ENCODE assay signal across 9 mouse cellular contexts in the genomic region with DNA sequence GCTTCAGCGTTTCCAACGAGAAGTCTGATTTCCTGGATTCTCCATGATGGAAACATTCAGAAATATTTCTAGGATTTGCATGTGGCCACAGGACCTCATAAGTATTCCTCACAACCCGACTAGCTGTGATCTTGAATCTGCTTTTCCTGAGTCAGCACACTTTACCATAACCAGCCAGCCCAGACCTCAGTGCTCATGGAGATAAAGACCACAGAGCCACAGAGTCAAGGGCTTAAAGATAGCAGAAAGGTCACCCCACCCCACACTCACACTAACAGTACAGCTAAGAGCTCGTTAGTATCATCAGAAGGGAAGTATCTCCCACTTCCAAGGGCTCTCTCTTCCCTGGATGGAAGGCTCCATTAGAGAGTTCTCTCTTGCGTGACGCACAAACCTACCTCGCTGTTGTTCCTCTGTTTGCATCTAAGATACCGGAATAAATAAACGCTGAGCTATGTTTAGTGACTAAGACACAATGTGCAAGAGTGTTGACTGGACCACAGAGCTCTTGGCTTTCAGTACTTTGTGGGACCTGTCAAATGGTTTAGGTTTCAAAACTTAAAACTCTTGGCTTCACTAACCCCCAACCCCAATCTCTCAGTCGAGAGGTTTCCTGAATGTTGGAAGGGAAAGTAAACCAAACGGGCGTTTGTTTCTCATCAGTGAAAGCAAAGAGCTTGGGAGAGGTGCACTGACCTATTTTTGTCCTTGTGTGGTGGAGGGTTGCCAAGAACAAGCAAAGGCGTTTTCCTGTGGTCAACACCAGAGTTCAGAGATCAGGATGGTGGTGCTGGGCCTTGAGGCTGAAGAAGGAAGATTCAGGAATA.
A peak's percentile ranks its signal among the peaks of the same experiment; 100 is the strongest.
DNase-seq lines count a peak whose midpoint lies in the region; ATAC-seq lines count a peak whose summit lies in the region.
"Had no signal": no experiment of that assay in that cellular context is flagged by ENCODE, and none has a peak within 500 bp of the region (broad histone marks: within the 10 kb centered on the region; RNA-seq: fewer than 3 reads in every experiment).

No protein-coding gene starts in this region.

- no peak overlapping the region for H3K9ac ChIP-seq in heart, embryonic 13.5 days
- no peak overlapping the region for H3K9ac ChIP-seq in liver, embryonic 15.5 days
- H3K9ac ChIP-seq: midbrain, embryonic 13.5 days had no signal

- no peaks in the 10 kb centered on the region for H3K27me3 ChIP-seq in heart, embryonic 13.5 days (replicated peaks)
- no peaks in the 10 kb centered on the region for H3K27me3 ChIP-seq in liver, embryonic 15.5 days
- H3K27me3 ChIP-seq in forebrain, embryonic 10.5 days (ENCODE audit: poor library complexity, severe bottlenecking), result no peaks in the 10 kb centered on the region
- H3K27me3 ChIP-seq: midbrain, embryonic 13.5 days had no signal

- peak overlapping the region; percentile 51 for H3K4me2 ChIP-seq in heart, embryonic 13.5 days
- peak overlapping the region; percentile 4; the same call in 1 of the 2 replicates for H3K4me2 ChIP-seq in liver, embryonic 15.5 days
- H3K4me2 ChIP-seq: midbrain, embryonic 13.5 days had no signal

- WGBS in heart, embryonic 13.5 days, result 38% methylated on average over 13 of the region's 13 CpGs
- WGBS in liver, embryonic 15.5 days (ENCODE audit: insufficient replicate concordance), result 36% methylated on average over 13 of the region's 13 CpGs
- WGBS in forebrain, embryonic 10.5 days, result 88% methylated on average over 13 of the region's 13 CpGs

- no peaks in the 10 kb centered on the region for H3K36me3 ChIP-seq in heart, embryonic 13.5 days
- H3K36me3 ChIP-seq in liver, embryonic 15.5 days (replicated peaks), result no peaks in the 10 kb centered on the region
- no peaks in the 10 kb centered on the region for H3K36me3 ChIP-seq in forebrain, embryonic 10.5 days (replicated peaks)
- H3K36me3 ChIP-seq: midbrain, embryonic 13.5 days had no signal

- peaks cover 40% of the 10 kb centered on the region for H3K4me1 ChIP-seq in heart, embryonic 13.5 days
- peaks cover 26% of the 10 kb centered on the region for H3K4me1 ChIP-seq in liver, embryonic 15.5 days (replicated peaks)
- H3K4me1 ChIP-seq in forebrain, embryonic 10.5 days, result peaks cover 4% of the 10 kb centered on the region
- H3K4me1 ChIP-seq: midbrain, embryonic 13.5 days had no signal

- peak; percentile 45 to 82 for DNase-seq in adrenal gland, adult (ENCODE audit: inconsistent age in 2 of 2, low spot score in 1 of 2)
- DNase-seq in adrenal gland, adult 18-20 months (ENCODE audit: low spot score in 2 of 2), result no peak
- DNase-seq in adrenal gland, postnatal 36 days, result peak; percentile 52 to 63
- DNase-seq in left cerebral cortex, adult 9 months (ENCODE audit: low spot score in 2 of 2), result no peak
- DNase-seq in urinary bladder, adult 2 months (ENCODE audit: low spot score), result no peak
- no peak for DNase-seq in forebrain, embryonic 10.5 days (ENCODE audit: extremely low spot score, low spot score)

- no peak overlapping the region for H3K4me3 ChIP-seq in heart, embryonic 13.5 days
- H3K4me3 ChIP-seq in liver, embryonic 15.5 days (replicated peaks), result no peak overlapping the region
- H3K4me3 ChIP-seq in forebrain, embryonic 10.5 days, result no peak overlapping the region
- H3K4me3 ChIP-seq: midbrain, embryonic 13.5 days had no signal

- H3K27ac ChIP-seq in heart, embryonic 13.5 days (replicated peaks), result peak overlapping the region; percentile 89
- H3K27ac ChIP-seq in liver, embryonic 15.5 days (replicated peaks), result peak overlapping the region; percentile 6; the same call in 1 of the 2 replicates
- no peak overlapping the region for H3K27ac ChIP-seq in forebrain, embryonic 10.5 days
- H3K27ac ChIP-seq: midbrain, embryonic 13.5 days had no signal

- no peaks in the 10 kb centered on the region for H3K9me3 ChIP-seq in heart, embryonic 13.5 days
- no peaks in the 10 kb centered on the region for H3K9me3 ChIP-seq in liver, embryonic 15.5 days (replicated peaks)
- H3K9me3 ChIP-seq in forebrain, embryonic 10.5 days, result no peaks in the 10 kb centered on the region
- H3K9me3 ChIP-seq: midbrain, embryonic 13.5 days had no signal

- peak; percentile 48; the same call in 1 of the 2 replicates for ATAC-seq in heart, embryonic 13.5 days (ENCODE audit: extremely low read depth, insufficient number of reproducible peaks, low FRiP score, low TSS enrichment)
- peak; percentile 87 for ATAC-seq in liver, embryonic 15.5 days (ENCODE audit: insufficient read depth)
- ATAC-seq: midbrain, embryonic 13.5 days had no signal

Comparison
In these comparisons a context has a peak if more than half of its experiments do, and no peak if none do; other contexts are left out.
1. DNase-seq: peak in adrenal gland, adult (2 of 2) and adrenal gland, postnatal 36 days (2 of 2); none in adrenal gland, adult 18-20 months (0 of 2), left cerebral cortex, adult 9 months (0 of 2), urinary bladder, adult 2 months (single experiment) and forebrain, embryonic 10.5 days (single experiment).